Mouse (Mus musculus): ENCODE measurements at regions not wholly inside any gene's neighbourhood (a gene's known extent, or its start where the extent isn't known, plus 50 kb on each side); places are given as distances from the start of the nearest gene placed in this dataset.

DNA sequence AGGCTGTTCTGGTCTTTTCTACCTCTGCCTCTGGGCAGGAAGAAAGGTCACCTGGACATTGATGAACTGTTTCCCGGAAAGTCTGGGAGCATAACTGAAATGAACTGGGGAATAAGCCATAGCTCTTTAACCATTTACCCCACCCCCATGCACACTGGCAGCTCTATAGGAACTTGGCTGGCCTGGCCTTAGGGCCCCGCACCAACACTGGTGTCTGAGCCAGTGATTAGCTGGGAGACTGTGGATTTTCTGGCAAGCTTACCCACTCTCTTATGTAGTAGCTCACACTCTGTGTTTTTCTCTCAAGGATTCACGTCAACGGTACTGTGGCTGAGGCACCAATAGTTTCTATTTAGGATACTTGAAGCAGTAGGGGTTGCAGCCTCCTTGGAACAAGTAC, 439.8 kb upstream of the Zdhhc25 start:
- H3K4me3 ChIP-seq: no peak overlapping the region
- H3K27me3 ChIP-seq (ENCODE audit: low read depth, poor library complexity, severe bottlenecking): no peaks in the 10 kb centered on the region
- no peak overlapping the region for H3K27ac ChIP-seq
- 91% methylated on average over 4 of the region's 4 CpGs for WGBS
- no peak for DNase-seq (ENCODE audit: low spot score)
- no peaks in the 10 kb centered on the region for H3K36me3 ChIP-seq
- no peaks in the 10 kb centered on the region for H3K9me3 ChIP-seq (replicated peaks)
- no peaks in the 10 kb centered on the region for H3K4me1 ChIP-seq

DNA sequence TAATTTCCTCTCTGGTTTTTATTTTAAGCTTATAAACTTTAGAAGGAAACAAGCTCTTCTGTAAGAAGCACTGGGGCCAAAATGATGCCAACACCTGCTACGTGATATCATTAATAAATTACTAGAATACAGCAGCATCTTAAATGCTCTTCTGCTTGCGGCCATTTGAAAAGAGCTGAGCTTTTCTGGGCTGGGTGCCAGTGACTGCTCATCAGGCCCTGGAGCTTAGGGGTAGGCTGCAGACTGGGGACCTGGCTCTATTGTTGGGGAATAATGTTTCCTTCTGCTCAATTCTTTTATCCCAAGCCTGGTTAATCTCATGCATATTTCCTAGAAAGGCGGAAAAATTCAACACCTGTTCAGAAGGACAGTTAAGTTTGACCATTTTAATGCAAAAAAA, 436.7 kb upstream of the Zdhhc25 start:
- no peaks in the 10 kb centered on the region for H3K36me3 ChIP-seq
- no peaks in the 10 kb centered on the region for H3K27me3 ChIP-seq (ENCODE audit: low read depth, poor library complexity, severe bottlenecking)
- H3K27ac ChIP-seq: no peak overlapping the region
- no peak for DNase-seq (ENCODE audit: low spot score)
- H3K4me3 ChIP-seq: no peak overlapping the region
- WGBS: 94% methylated on average over 3 of the region's 3 CpGs
- H3K9me3 ChIP-seq (replicated peaks): no peaks in the 10 kb centered on the region
- H3K4me1 ChIP-seq: no peaks in the 10 kb centered on the region

DNA sequence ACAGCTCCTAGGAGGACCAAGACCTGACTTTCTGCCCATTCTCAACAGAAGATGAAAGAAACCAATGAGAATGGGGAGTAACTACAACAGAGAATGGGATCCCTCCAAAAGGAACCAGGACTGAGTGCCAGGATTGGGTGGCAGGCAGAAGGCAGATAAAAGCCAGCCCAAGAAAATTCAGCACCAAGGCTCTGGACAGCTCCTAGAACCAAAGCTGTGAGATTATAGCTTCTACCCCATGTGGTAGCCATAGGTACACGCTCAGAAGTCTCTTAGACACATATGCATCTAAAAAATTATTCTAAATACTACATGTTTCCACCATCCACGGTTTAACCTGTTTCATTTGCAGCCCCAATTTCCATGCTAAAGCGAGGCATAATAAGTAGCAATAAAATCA, 425.8 kb upstream of the Zdhhc25 start:
- Histone ChIP-seq H3K36me3 (no peaks in the 10 kb centered on the region), H3K4me1 (no peaks in the 10 kb centered on the region), H3K4me3 (no peak overlapping the region), H3K27me3 (ENCODE audit: low read depth, poor library complexity, severe bottlenecking) (no peaks in the 10 kb centered on the region), H3K9me3 (replicated peaks) (no peaks in the 10 kb centered on the region), H3K27ac (no peak overlapping the region)
- WGBS: 36% methylated on average over 3 of the region's 3 CpGs
- peak; percentile 72 for DNase-seq (ENCODE audit: low spot score)

DNA sequence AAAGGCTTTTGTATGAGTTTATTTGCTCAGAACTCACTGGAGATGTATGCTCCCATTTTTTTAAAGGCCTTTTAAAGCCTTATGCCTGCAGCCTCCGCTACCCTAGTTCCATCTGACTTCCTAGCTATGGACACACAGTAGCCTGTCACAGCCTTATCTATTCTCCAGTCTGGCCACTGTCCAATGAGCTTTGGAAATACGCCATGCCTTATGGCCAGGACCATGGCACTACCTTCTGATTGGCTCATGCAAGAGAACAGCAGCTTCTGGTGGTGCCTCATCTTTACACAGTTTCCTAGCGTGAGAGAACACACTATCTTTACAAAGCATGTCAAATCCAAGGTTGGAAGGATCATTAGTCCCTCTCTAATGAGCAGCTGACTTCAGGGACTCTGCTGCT, 424.1 kb upstream of the Zdhhc25 start:
- Histone ChIP-seq H3K36me3 (no peaks in the 10 kb centered on the region), H3K4me1 (no peaks in the 10 kb centered on the region), H3K27me3 (ENCODE audit: low read depth, poor library complexity, severe bottlenecking) (no peaks in the 10 kb centered on the region), H3K27ac (no peak overlapping the region), H3K9me3 (replicated peaks) (no peaks in the 10 kb centered on the region), H3K4me3 (no peak overlapping the region)
- no peak for DNase-seq (ENCODE audit: low spot score)
- 83% methylated on average over 3 of the region's 3 CpGs for WGBS

DNA sequence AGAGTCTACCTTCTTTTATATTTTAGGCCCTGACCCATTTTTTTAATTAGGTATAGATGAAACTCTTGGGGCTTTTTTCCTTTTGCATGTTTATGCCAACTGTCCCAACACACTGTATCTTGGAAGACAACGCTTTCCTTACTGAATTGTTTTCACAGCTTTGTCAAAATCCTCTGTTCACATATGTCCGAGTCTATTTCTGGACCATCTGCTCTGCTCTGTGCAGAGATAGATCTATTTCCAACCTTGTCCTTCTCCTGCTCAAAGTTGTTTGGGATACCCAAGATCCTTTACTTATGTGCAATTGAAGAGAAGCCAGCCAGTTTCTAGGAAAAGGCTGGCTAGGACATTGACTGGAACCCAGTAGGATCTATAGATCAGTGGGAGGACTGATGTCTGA, 403.6 kb upstream of the Zdhhc25 start:
- Histone ChIP-seq H3K9me3 (replicated peaks) (no peaks in the 10 kb centered on the region), H3K27ac (no peak overlapping the region), H3K4me3 (no peak overlapping the region), H3K36me3 (no peaks in the 10 kb centered on the region), H3K4me1 (no peaks in the 10 kb centered on the region), H3K27me3 (ENCODE audit: low read depth, poor library complexity, severe bottlenecking) (no peaks in the 10 kb centered on the region)
- 97% methylated on average over 2 of the region's 2 CpGs for WGBS
- no peak for DNase-seq (ENCODE audit: low spot score)

DNA sequence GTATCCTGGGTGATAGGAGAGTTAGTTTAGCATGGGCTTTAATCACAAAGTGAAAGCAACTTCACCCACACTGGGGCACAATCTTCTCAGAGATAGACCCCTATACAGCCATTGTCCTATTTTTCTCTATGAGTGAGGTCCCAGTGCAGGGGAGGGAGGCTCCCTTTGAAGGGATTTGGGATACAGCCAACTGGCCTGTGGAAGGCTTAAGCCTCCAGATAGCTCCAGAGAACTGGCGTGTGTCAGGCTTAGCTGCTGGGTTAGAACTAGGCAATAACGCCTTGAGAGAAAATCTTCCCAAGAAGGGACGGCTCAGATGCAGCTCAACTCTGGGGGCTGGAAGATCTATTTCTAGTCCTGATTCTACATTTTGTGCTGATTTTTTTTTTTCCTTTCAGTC, 397.4 kb upstream of the Zdhhc25 start:
- DNase-seq (ENCODE audit: low spot score): no peak
- H3K27ac ChIP-seq: no peak overlapping the region
- H3K4me1 ChIP-seq: no peaks in the 10 kb centered on the region
- H3K4me3 ChIP-seq: no peak overlapping the region
- WGBS: 70% methylated on average over 3 of the region's 3 CpGs
- H3K27me3 ChIP-seq (ENCODE audit: low read depth, poor library complexity, severe bottlenecking): no peaks in the 10 kb centered on the region
- H3K36me3 ChIP-seq: no peaks in the 10 kb centered on the region
- H3K9me3 ChIP-seq (replicated peaks): no peaks in the 10 kb centered on the region

DNA sequence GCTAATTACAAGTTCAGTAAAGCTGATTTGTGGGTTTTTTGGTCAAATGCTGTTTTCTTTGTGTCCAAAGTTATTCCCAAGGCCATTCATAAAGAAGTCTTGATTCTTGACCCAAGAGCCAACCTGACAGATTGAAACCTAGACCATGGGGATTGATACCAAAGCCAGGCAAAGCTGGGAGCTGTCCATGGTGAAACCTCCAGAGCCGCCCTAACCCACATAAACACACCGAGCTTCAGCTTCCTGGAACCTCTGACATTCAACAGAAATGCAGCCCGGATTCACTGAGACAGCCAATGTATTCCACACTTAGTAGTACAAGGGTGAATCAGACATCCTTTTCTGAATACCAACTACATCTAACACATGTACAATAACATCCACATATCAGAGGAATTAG, 386.7 kb upstream of the Zdhhc25 start:
- no peak overlapping the region for H3K4me3 ChIP-seq
- H3K4me1 ChIP-seq: peaks cover 3% of the 10 kb centered on the region; the same call in 1 of the 2 replicates
- no peaks in the 10 kb centered on the region for H3K27me3 ChIP-seq (ENCODE audit: low read depth, poor library complexity, severe bottlenecking)
- DNase-seq (ENCODE audit: low spot score): peak; percentile 38
- H3K9me3 ChIP-seq (replicated peaks): no peaks in the 10 kb centered on the region
- 35% methylated on average over 3 of the region's 3 CpGs for WGBS
- H3K36me3 ChIP-seq: no peaks in the 10 kb centered on the region
- no peak overlapping the region for H3K27ac ChIP-seq

DNA sequence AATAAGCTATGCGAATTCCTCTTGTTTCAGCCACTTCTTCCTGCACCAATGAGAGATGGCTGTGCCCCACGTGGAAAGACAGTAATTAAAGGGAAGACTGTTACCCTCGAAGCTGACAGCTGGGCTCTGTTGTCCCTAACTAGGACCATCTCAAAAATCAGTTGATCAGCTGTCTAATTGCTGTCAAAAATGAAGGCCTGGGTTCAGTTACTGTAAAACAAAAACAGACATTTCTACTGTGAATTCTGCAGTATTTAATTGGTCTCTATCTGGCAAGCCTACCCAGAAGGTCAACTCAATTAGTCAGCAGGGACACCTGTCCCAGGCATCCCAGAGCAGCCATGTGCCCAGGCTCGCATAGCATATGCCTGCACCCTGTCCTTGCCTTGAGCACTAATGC, 385.8 kb upstream of the Zdhhc25 start:
- Histone ChIP-seq H3K27ac (no peak overlapping the region), H3K4me3 (no peak overlapping the region), H3K36me3 (no peaks in the 10 kb centered on the region), H3K9me3 (replicated peaks) (no peaks in the 10 kb centered on the region), H3K4me1 (peaks cover 4% of the 10 kb centered on the region; the same call in 1 of the 2 replicates), H3K27me3 (ENCODE audit: low read depth, poor library complexity, severe bottlenecking) (no peaks in the 10 kb centered on the region)
- 59% methylated on average over 4 of the region's 4 CpGs for WGBS
- DNase-seq (ENCODE audit: low spot score): no peak

DNA sequence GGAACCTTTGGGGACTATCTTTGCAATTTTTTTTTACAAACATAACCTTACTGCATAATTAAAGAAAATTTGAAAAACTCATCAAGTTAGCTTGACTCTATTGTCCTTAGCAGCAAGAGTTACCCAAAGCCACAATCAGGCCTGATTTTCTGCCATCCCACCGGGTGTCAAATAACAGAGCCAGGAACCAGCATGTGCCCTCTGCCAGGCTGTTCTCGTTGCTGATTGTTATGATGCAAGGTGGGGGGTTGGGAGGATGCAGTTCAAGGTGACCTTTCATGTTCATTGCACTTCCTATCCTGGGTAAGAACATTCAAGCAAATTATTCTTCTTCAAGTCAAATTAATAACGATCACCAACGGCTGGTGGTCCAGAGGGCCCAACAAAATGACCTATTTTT, 370.6 kb upstream of the Zdhhc25 start:
- H3K27me3 ChIP-seq (ENCODE audit: low read depth, poor library complexity, severe bottlenecking): no peaks in the 10 kb centered on the region
- H3K36me3 ChIP-seq: no peaks in the 10 kb centered on the region
- H3K27ac ChIP-seq: no peak overlapping the region
- H3K9me3 ChIP-seq (replicated peaks): no peaks in the 10 kb centered on the region
- DNase-seq (ENCODE audit: low spot score): no peak
- whole genome bisulfite sequencing: 63% methylated on average over 4 of the region's 4 CpGs
- no peak overlapping the region for H3K4me3 ChIP-seq
- H3K4me1 ChIP-seq: no peaks in the 10 kb centered on the region

DNA sequence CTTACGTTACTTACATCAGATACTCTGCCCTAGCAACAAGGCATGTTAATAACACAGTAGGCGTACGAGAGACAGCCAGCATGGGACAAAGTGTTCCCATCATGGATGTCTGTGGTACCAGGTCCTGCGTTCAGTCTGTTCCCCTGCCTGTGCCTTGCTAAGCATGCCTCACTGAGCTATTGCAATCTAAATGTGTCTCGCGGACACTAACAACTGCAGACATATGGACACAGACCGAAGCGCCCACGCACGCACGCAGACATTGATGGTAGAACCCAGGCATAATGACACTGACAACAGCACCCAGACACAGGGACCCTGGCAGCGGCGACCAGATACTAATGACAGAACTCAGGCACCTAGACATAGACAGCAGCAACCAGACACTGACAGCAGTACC, 355.5 kb upstream of the Zdhhc25 start:
- H3K4me1 ChIP-seq: no peaks in the 10 kb centered on the region
- H3K9me3 ChIP-seq (replicated peaks): no peaks in the 10 kb centered on the region
- no peak overlapping the region for H3K4me3 ChIP-seq
- WGBS: 89% methylated on average over 13 of the region's 13 CpGs
- no peaks in the 10 kb centered on the region for H3K36me3 ChIP-seq
- DNase-seq (ENCODE audit: low spot score): no peak
- H3K27me3 ChIP-seq (ENCODE audit: low read depth, poor library complexity, severe bottlenecking): peaks cover 7% of the 10 kb centered on the region; the same call in 1 of the 2 replicates
- no peak overlapping the region for H3K27ac ChIP-seq

DNA sequence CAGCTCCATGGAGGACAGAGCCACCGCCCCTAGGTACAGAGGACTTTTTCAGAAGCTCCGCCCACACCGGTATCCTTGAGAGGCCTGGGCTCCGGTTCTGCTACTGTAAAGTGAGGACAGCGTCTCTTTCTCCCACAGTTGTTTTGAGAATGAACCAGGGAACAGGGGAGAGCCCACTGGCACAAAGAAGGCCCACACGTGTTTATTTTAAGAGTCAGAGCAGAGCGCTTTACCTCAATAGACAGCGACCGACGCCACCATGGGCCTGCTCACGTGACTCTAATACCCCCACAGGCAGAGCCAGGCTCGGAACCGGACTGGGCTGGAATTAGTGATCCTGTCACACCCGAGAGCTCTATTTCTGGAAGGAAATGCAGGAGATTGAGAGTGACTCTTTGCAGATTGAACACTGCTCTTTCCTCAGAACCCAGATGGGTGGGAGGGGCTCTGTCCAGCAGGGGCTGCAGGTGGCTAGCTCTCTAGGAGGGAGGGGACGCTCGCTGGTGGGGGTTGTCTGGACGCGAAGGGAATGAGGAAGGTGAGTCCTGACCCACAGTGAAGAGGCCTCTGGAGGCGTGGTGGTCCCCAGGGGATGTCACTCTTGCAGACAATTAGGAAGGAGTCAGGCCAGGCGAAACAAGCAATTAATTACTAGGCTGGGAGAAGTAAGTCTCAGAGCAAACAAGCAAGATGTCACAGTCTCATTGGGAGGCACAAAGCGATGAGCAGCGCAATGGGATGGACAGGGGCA, 354.4 kb upstream of the Zdhhc25 start:
- Histone ChIP-seq H3K4me3 (no peak overlapping the region), H3K4me1 (no peaks in the 10 kb centered on the region), H3K27me3 (ENCODE audit: low read depth, poor library complexity, severe bottlenecking) (peaks cover 7% of the 10 kb centered on the region; the same call in 1 of the 2 replicates), H3K9me3 (replicated peaks) (no peaks in the 10 kb centered on the region), H3K27ac (no peak overlapping the region), H3K36me3 (no peaks in the 10 kb centered on the region)
- WGBS: 61% methylated on average over 22 of the region's 22 CpGs
- DNase-seq (ENCODE audit: low spot score): no peak

DNA sequence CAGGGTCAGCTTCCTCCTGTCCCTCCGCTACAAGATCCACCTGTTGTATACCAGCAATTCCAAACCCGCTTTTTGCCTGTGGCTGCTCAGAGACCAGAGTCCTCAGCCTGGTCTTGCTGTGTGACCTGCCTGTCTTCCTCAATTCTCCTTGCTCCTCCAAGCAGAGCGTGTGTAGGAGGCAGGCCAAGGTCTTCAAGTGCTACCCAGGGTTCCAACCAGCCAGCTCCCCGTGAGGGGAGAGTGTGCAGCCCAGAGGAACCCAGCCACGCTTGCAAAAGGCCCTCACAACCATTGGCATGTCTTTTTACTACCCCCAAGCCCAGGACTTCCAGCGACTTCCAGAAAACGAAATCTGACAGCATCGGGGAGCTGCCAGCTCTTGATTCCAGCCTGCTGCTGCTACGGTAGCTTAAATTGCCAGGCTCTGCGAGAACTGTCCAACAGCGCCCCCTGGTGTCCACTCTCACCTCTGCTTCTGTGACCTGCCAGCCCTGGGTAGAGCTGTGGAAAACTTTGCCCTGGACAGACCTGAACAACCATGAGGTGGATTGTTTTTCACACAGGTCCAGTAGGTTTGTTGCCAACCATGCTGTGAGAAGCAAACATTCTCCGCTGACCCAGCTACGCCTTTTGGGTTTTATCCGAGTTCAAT, 352.0 kb upstream of the Zdhhc25 start:
- no peaks in the 10 kb centered on the region for H3K4me1 ChIP-seq
- no peak overlapping the region for H3K4me3 ChIP-seq
- no peaks in the 10 kb centered on the region for H3K36me3 ChIP-seq
- peak; percentile 94 for DNase-seq (ENCODE audit: low spot score)
- H3K27ac ChIP-seq: no peak overlapping the region
- peaks cover 7% of the 10 kb centered on the region; the same call in 1 of the 2 replicates for H3K27me3 ChIP-seq (ENCODE audit: low read depth, poor library complexity, severe bottlenecking)
- WGBS: 35% methylated on average over 14 of the region's 14 CpGs
- H3K9me3 ChIP-seq (replicated peaks): no peaks in the 10 kb centered on the region

DNA sequence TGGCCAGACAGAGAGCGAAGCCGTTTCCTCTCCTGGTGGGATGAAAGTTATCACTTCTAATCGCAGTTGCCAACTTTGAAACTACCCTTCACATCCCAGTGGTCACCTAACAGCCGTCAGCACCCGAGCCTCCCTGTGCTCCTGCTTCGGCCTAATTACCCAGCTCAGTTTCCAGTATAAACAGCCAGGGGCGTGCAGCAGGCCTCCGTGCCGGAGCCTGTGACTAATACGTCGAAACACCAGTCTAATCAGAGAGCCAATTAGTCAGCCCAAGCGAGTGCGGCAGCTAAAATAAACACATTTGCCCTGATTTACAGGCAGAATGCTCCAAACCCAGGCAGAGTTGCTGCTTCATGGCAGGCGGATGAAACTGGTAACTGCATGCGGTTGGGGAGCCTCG, 312.1 kb upstream of the Zdhhc25 start:
- Histone ChIP-seq H3K27ac (no peak overlapping the region), H3K27me3 (ENCODE audit: low read depth, poor library complexity, severe bottlenecking) (peaks cover 20% of the 10 kb centered on the region), H3K9me3 (replicated peaks) (no peaks in the 10 kb centered on the region), H3K4me1 (peaks cover 16% of the 10 kb centered on the region), H3K4me3 (no peak overlapping the region), H3K36me3 (no peaks in the 10 kb centered on the region)
- WGBS: 22% methylated on average over 16 of the region's 16 CpGs
- no peak for DNase-seq (ENCODE audit: low spot score)

Measured in limb, embryonic 10.5 days (tissue).